Mouse (Mus musculus) lung, embryonic 14.5 days (tissue): ENCODE measurements at regions not wholly inside any gene's neighbourhood (a gene's known extent, or its start where the extent isn't known, plus 50 kb on each side); places are given as distances from the start of the nearest gene placed in this dataset.

Experiments
- ATAC-seq: fragments of 200-750 bp; cut with Nextera tagmentation; 2 replicates; pipeline ENCODE4 v1.8.0; 2017; ENCODE audit warnings: mild to moderate bottlenecking, moderate TSS enrichment, moderate library complexity; ENCODE audit not compliant: insufficient read depth
- DNase-seq: peaks from one replicate; pipeline ENCODE4 v3.0.0-alpha.2; 2015
- H3K27ac ChIP-seq: fragments of 300-500 bp; sonication (generic); 2 replicates; pipeline ENCODE4 v1.5.1; 2014; ENCODE audit warnings: low read depth, mild to moderate bottlenecking, moderate library complexity
- H3K27me3 ChIP-seq: fragments of 300-500 bp; sonication (generic); 2 replicates; pipeline ENCODE4 v1.6.1; 2014; ENCODE audit warnings: low read length, control low read depth; ENCODE audit not compliant: insufficient read depth
- H3K36me3 ChIP-seq: fragments of 300-500 bp; sonication (generic); 2 replicates; pipeline ENCODE4 v1.6.1; 2014; ENCODE audit warnings: control low read depth; ENCODE audit not compliant: insufficient read depth
- H3K4me1 ChIP-seq: fragments of 300-500 bp; sonication (generic); 2 replicates; pipeline ENCODE4 v1.6.1; 2014; ENCODE audit warnings: antibody characterized with exemption, control low read depth; ENCODE audit not compliant: insufficient read depth
- H3K4me2 ChIP-seq: fragments of 300-500 bp; sonication (generic); 2 replicates; pipeline ENCODE4 v1.6.1; 2014; ENCODE audit warnings: mild to moderate bottlenecking
- H3K4me3 ChIP-seq: fragments of 300-500 bp; sonication (generic); 2 replicates; pipeline ENCODE4 v1.5.1; 2014; ENCODE audit warnings: low read depth, low read length
- H3K9ac ChIP-seq: fragments of 300-500 bp; sonication (generic); 2 replicates; pipeline ENCODE4 v1.6.1; 2014
- H3K9me3 ChIP-seq: fragments of 300-500 bp; sonication (generic); 2 replicates; pipeline ENCODE4 v1.6.1; 2016; ENCODE audit warnings: low read depth, low read length, control low read depth
- CTCF ChIP-seq: IDR thresholded peaks from 2 replicates; pipeline ENCODE4 v1.5.1; 2016; ENCODE audit warnings: antibody characterized with exemption, low read depth
- WGBS: fragments of 180-500 bp; shearing (Covaris S2); extraction: QIAGEN DNeasy Blood & Tissue Kit; methylation state at CpG from one replicate; pipeline ENCODE4 v1.1.7; 2014; 5-methylcytosine and 5-hydroxymethylcytosine counted together

GRCm38 (mm10) chr10:37358900-37359299 lies 220.2 kb upstream of the Marcks start:
- Histone ChIP-seq H3K9me3 (no peaks in the 10 kb centered on the region), H3K36me3 (no peaks in the 10 kb centered on the region), H3K4me2 (no peak overlapping the region), H3K27me3 (no peaks in the 10 kb centered on the region), H3K4me3 (no peak overlapping the region), H3K4me1 (peaks cover 6% of the 10 kb centered on the region; the same call in 1 of the 2 replicates), H3K27ac (no peak overlapping the region), H3K9ac (no peak overlapping the region)
- no peak for TF ChIP-seq CTCF
- DNase-seq (no peak), ATAC-seq (no peak)

- no peaks in the 10 kb centered on the region for H3K27me3 ChIP-seq
- 62% methylated on average over 5 of the region's 5 CpGs for WGBS
- no peaks in the 10 kb centered on the region for H3K36me3 ChIP-seq
- no peaks in the 10 kb centered on the region for H3K9me3 ChIP-seq
- no peak overlapping the region for H3K9ac ChIP-seq
- no peak for TF ChIP-seq CTCF
- H3K4me1 ChIP-seq, result peaks cover 6% of the 10 kb centered on the region; the same call in 1 of the 2 replicates
- H3K4me2 ChIP-seq, result no peak overlapping the region
- ATAC-seq, result no peak
- H3K27ac ChIP-seq, result no peak overlapping the region
- DNase-seq, result no peak
- no peak overlapping the region for H3K4me3 ChIP-seq
These were observed 219.6 kb upstream of the Marcks start for GRCm38 (mm10) chr10:37358334-37358733.

- Histone ChIP-seq H3K4me2 (no peak overlapping the region), H3K4me3 (no peak overlapping the region), H3K9me3 (no peaks in the 10 kb centered on the region), H3K27me3 (no peaks in the 10 kb centered on the region), H3K36me3 (no peaks in the 10 kb centered on the region), H3K4me1 (peaks cover 6% of the 10 kb centered on the region; the same call in 1 of the 2 replicates), H3K9ac (no peak overlapping the region), H3K27ac (peak overlapping the region; percentile 31; the same call in 1 of the 2 replicates)
- whole genome bisulfite sequencing, result 21% methylated on average over 6 of the region's 6 CpGs
- DNase-seq (peak; percentile 85), ATAC-seq (peak; percentile 95)
- peak; percentile 51 for TF ChIP-seq CTCF
These were observed 218.8 kb upstream of the Marcks start for GRCm38 (mm10) chr10:37357304-37358060.

- Histone ChIP-seq H3K9ac (no peak overlapping the region), H3K4me2 (no peak overlapping the region), H3K9me3 (no peaks in the 10 kb centered on the region), H3K4me3 (no peak overlapping the region), H3K27ac (no peak overlapping the region), H3K36me3 (no peaks in the 10 kb centered on the region), H3K4me1 (no peaks in the 10 kb centered on the region), H3K27me3 (no peaks in the 10 kb centered on the region)
- ATAC-seq (no peak), DNase-seq (no peak)
- no peak for TF ChIP-seq CTCF
- WGBS, result 62% methylated on average over 1 of the region's 1 CpGs
These were observed 210.5 kb upstream of the Marcks start for GRCm38 (mm10) chr10:37349261-37349660.

GRCm38 (mm10) chr10:37348416-37348815 lies 209.7 kb upstream of the Marcks start:
- no peak overlapping the region for H3K9ac ChIP-seq
- H3K9me3 ChIP-seq, result no peaks in the 10 kb centered on the region
- no peak overlapping the region for H3K4me3 ChIP-seq
- no peaks in the 10 kb centered on the region for H3K27me3 ChIP-seq
- 56% methylated on average over 3 of the region's 3 CpGs for WGBS
- TF ChIP-seq CTCF, result no peak
- H3K27ac ChIP-seq, result no peak overlapping the region
- H3K4me1 ChIP-seq, result no peaks in the 10 kb centered on the region
- H3K36me3 ChIP-seq, result no peaks in the 10 kb centered on the region
- DNase-seq, result no peak
- no peak overlapping the region for H3K4me2 ChIP-seq
- no peak for ATAC-seq

GRCm38 (mm10) chr10:37347661-37348060 lies 208.9 kb upstream of the Marcks start:
- H3K36me3 ChIP-seq, result no peaks in the 10 kb centered on the region
- H3K27ac ChIP-seq, result no peak overlapping the region
- H3K4me3 ChIP-seq, result no peak overlapping the region
- DNase-seq (no peak), ATAC-seq (no peak)
- no peak overlapping the region for H3K9ac ChIP-seq
- H3K27me3 ChIP-seq, result no peaks in the 10 kb centered on the region
- H3K9me3 ChIP-seq, result no peaks in the 10 kb centered on the region
- H3K4me1 ChIP-seq, result no peaks in the 10 kb centered on the region
- TF ChIP-seq CTCF, result no peak
- no peak overlapping the region for H3K4me2 ChIP-seq
- 91% methylated on average over 3 of the region's 3 CpGs for WGBS

- Histone ChIP-seq H3K36me3 (no peaks in the 10 kb centered on the region), H3K4me2 (no peak overlapping the region), H3K27ac (no peak overlapping the region), H3K4me3 (no peak overlapping the region), H3K4me1 (no peaks in the 10 kb centered on the region), H3K9ac (no peak overlapping the region), H3K27me3 (no peaks in the 10 kb centered on the region), H3K9me3 (no peaks in the 10 kb centered on the region)
- DNase-seq, result peak; percentile 37
- no peak for ATAC-seq
- TF ChIP-seq CTCF, result no peak
These were observed 204.0 kb upstream of the Marcks start for GRCm38 (mm10) chr10:37342675-37343074.
